Comparison of ENCODE assay signal across 26 mouse cellular contexts in genomic region chr7:87493412-87493811, GRCm38 (mm10). TPM values are rescaled to one million over a fixed set of nuclear protein-coding genes. Genes with fewer than 3 reads are reported as not detected.
DNase-seq lines count a peak whose midpoint lies in the region; ATAC-seq and TF ChIP-seq lines count a peak whose summit lies in the region.
"Had no signal": no experiment of that assay in that cellular context is flagged by ENCODE, and none has a peak within 500 bp of the region (broad histone marks: within the 10 kb centered on the region; RNA-seq: fewer than 3 reads in every experiment).

Tyr (minus strand) TSS chr7:87493512.

- DNase-seq in hindbrain, embryonic 14.5 days (ENCODE audit: low spot score), result peak; percentile 10
- DNase-seq in left cerebral cortex, adult 2 months (ENCODE audit: extremely low spot score in 1 of 2, low spot score in 2 of 2), result no peak
- no peak for DNase-seq in left cerebral cortex, postnatal 10 days (ENCODE audit: extremely low spot score in 1 of 2, low spot score in 2 of 2)
- DNase-seq in layer of hippocampus, postnatal 25 days (ENCODE audit: extremely low spot score in 1 of 2, low spot score in 1 of 2), result no peak
- DNase-seq: adrenal gland, adult 2 months; adrenal gland, adult 8-10 months; adrenal gland, postnatal 10 days; adrenal gland, postnatal 14 days; adrenal gland, postnatal 25 days; adrenal gland, postnatal 36 days; B cell, adult 2 months; cerebellum, adult 11 months; cerebellum, adult 11-12 months; cerebellum, adult 18-20 months had no signal

- H3K27ac ChIP-seq in hindbrain, embryonic 14.5 days, result no peak within 1 kb of the TSS
- H3K27ac ChIP-seq in hindbrain, embryonic 12.5 days, result no peak within 1 kb of the TSS
- H3K27ac ChIP-seq in left cerebral cortex, adult 2 months, result peak within 1 kb of the TSS; percentile 22; the same call in 1 of the 2 replicates
- peak within 1 kb of the TSS; percentile 10 for H3K27ac ChIP-seq in cortical plate, adult 2 months (ENCODE audit: insufficient read depth, low read length)

- TF ChIP-seq POLR2A in cortical plate, adult 2 months (IDR thresholded peaks at IDR 0.05; ENCODE audit: extremely low read depth, insufficient read depth, low read length), result no peak

- H3K4me2 ChIP-seq in hindbrain, embryonic 14.5 days (replicated peaks), result no peak within 1 kb of the TSS
- no peak within 1 kb of the TSS for H3K4me2 ChIP-seq in hindbrain, embryonic 12.5 days (replicated peaks)

- no peaks in the 10 kb centered on the region for H3K4me1 ChIP-seq in hindbrain, embryonic 14.5 days (replicated peaks; ENCODE audit: control insufficient read depth, insufficient read depth, low read length)
- H3K4me1 ChIP-seq in hindbrain, embryonic 12.5 days, result no peaks in the 10 kb centered on the region
- no peaks in the 10 kb centered on the region for H3K4me1 ChIP-seq in cortical plate, adult 2 months (ENCODE audit: control insufficient read depth, insufficient read depth, low read length)

- no peaks in the 10 kb centered on the region for H3K9me3 ChIP-seq in hindbrain, embryonic 14.5 days (ENCODE audit: control insufficient read depth, low read length)
- no peaks in the 10 kb centered on the region for H3K9me3 ChIP-seq in hindbrain, embryonic 12.5 days (replicated peaks)
- H3K9me3 ChIP-seq: G1E had no signal

- intact Hi-C loops in left cerebral cortex, adult 2 months (cut with DNase I), result no loop called here
- intact Hi-C loops in left cerebral cortex, postnatal 10 days (cut with DNase I), result no loop called here

- no peaks in the 10 kb centered on the region for H3K27me3 ChIP-seq in hindbrain, embryonic 14.5 days (ENCODE audit: control insufficient read depth, insufficient read depth, low read length)
- no peaks in the 10 kb centered on the region for H3K27me3 ChIP-seq in hindbrain, embryonic 12.5 days
- H3K27me3 ChIP-seq: CH12.LX, Patski had no signal

- no peak within 1 kb of the TSS for H3K9ac ChIP-seq in hindbrain, embryonic 14.5 days
- no peak within 1 kb of the TSS for H3K9ac ChIP-seq in hindbrain, embryonic 12.5 days

- TF ChIP-seq CTCF in left cerebral cortex, adult 2 months (IDR thresholded peaks at IDR 0.05), result no peak
- no peak for TF ChIP-seq CTCF in cortical plate, adult 2 months (IDR thresholded peaks at IDR 0.05; ENCODE audit: extremely low read depth, insufficient read depth, low read length)

- H3K4me3 ChIP-seq in hindbrain, embryonic 14.5 days (replicated peaks; ENCODE audit: low read length), result no peak within 1 kb of the TSS
- no peak within 1 kb of the TSS for H3K4me3 ChIP-seq in hindbrain, embryonic 12.5 days
- H3K4me3 ChIP-seq in left cerebral cortex, adult 2 months, result no peak within 1 kb of the TSS
- H3K4me3 ChIP-seq in cortical plate, adult 2 months (ENCODE audit: insufficient read depth, low read length), result no peak within 1 kb of the TSS

- no peak for ATAC-seq in hindbrain, embryonic 14.5 days (ENCODE audit: low FRiP score)
- no peak for ATAC-seq in hindbrain, embryonic 12.5 days (ENCODE audit: low FRiP score)
- ATAC-seq: activated CD4-positive, CD25-positive, alpha-beta regulatory T cell, adult 4 months; CD4-positive, CD25-positive, alpha-beta regulatory T cell, adult 4 months; Patski had no signal

- H3K36me3 ChIP-seq in hindbrain, embryonic 14.5 days (replicated peaks; ENCODE audit: control insufficient read depth, insufficient read depth), result no peaks in the 10 kb centered on the region
- H3K36me3 ChIP-seq in hindbrain, embryonic 12.5 days, result no peaks in the 10 kb centered on the region
- H3K36me3 ChIP-seq: G1E had no signal

RNA-seq across cellular contexts. Expression of gene Tyr, which starts in this region (rescaled TPM):
- 0.05 TPM in 1 of 2 replicates, not detected in the other for polyA plus RNA-seq in hindbrain, embryonic 14.5 days (2014; fragmentation: Nextera tagmentation; extraction: Ambion mirVana)
- polyA plus RNA-seq in hindbrain, embryonic 12.5 days (2016; fragmentation: Nextera tagmentation; extraction: Ambion mirVana), result 0.23 and 0.46 TPM in 2 replicates
- total RNA-seq in left cerebral cortex, adult 2 months (2021), result not detected
- under 1 TPM; 0.08 to 0.13 TPM for total RNA-seq in left cerebral cortex, postnatal 10 days (2021)
- 0.02 and 0.04 TPM in 2 replicates for polyA plus RNA-seq in cortical plate, adult 2 months (2012; rRNA removed)
- total RNA-seq in layer of hippocampus, postnatal 25 days (2021), result under 1 TPM in 1 of 2 experiments, not detected in 1; 0.07 TPM
- total RNA-seq: adrenal gland, adult 18-20 months; adrenal gland, adult 2 months; adrenal gland, adult 8-10 months; adrenal gland, postnatal 10 days; adrenal gland, postnatal 14 days; adrenal gland, postnatal 25 days; adrenal gland, postnatal 36 days; adrenal gland, postnatal 4 days; CH12.LX; ES-E14; MEL had no signal
- polyA plus RNA-seq: activated CD4-positive, CD25-positive, alpha-beta regulatory T cell, adult 4 months; adrenal gland, adult 2 months; C2C12; CD4-positive, CD25-positive, alpha-beta regulatory T cell, adult 4 months; G1E had no signal

Comparison
In these comparisons a context has a peak if more than half of its experiments do, and no peak if none do; other contexts are left out.
1. Peak in DNase-seq in hindbrain, embryonic 14.5 days; RNA of the gene not detected or under 1 TPM.
2. H3K27ac ChIP-seq: peak in left cerebral cortex, adult 2 months (single experiment) and cortical plate, adult 2 months (single experiment); none in hindbrain, embryonic 14.5 days (single experiment) and hindbrain, embryonic 12.5 days (single experiment).